Mouse (Mus musculus): Measurements from ENCODE around the gene 4931428F04Rik. TPM values are rescaled to one million over a fixed set of nuclear protein-coding genes. Genes with fewer than 3 reads are reported as not detected.

4931428F04Rik gene
- polyA plus RNA-seq, 2 experiments = 9.9 to 30.1 TPM

- no peak overlapping the region for H3K4me3 ChIP-seq (replicated peaks; ENCODE audit: low read length)
- H3K36me3 ChIP-seq (ENCODE audit: control insufficient read depth, insufficient read depth, low read length) = peaks cover 60% of the 10 kb centered on the region
- H3K27me3 ChIP-seq (ENCODE audit: control insufficient read depth, insufficient read depth, low read length) = no peaks in the 10 kb centered on the region
- no peaks in the 10 kb centered on the region for H3K9me3 ChIP-seq (ENCODE audit: control insufficient read depth, low read length)
- no peak for TF ChIP-seq POLR2A (IDR thresholded peaks at IDR 0.05; ENCODE audit: borderline replicate concordance, extremely low read depth, insufficient read depth, insufficient read length)
- DNase-seq (ENCODE audit: low spot score) (no peak), ATAC-seq (ENCODE audit: low FRiP score, low read depth) (no peak)
- H3K4me1 ChIP-seq (ENCODE audit: control insufficient read depth, insufficient read depth, low read length) = no peaks in the 10 kb centered on the region
- H3K27ac ChIP-seq (replicated peaks; ENCODE audit: low read depth, low read length) = no peak overlapping the region
- no peak overlapping the region for H3K4me2 ChIP-seq (replicated peaks; ENCODE audit: low read depth, low read length, severe bottlenecking)
- WGBS = 86% methylated on average over 8 of the region's 8 CpGs
- H3K9ac ChIP-seq (ENCODE audit: low read depth, low read length, severe bottlenecking) = no peak overlapping the region
Measured at GRCm38 (mm10) chr8:105312891-105313481, 23.3 kb upstream of the 4931428F04Rik start.

- no peaks in the 10 kb centered on the region for H3K27me3 ChIP-seq (ENCODE audit: control insufficient read depth, insufficient read depth, low read length)
- peaks cover 66% of the 10 kb centered on the region for H3K36me3 ChIP-seq (ENCODE audit: control insufficient read depth, insufficient read depth, low read length)
- DNase-seq (ENCODE audit: low spot score) (no peak), ATAC-seq (ENCODE audit: low FRiP score, low read depth) (no peak)
- H3K27ac ChIP-seq (replicated peaks; ENCODE audit: low read depth, low read length) = no peak overlapping the region
- no peak overlapping the region for H3K4me3 ChIP-seq (replicated peaks; ENCODE audit: low read length)
- H3K9ac ChIP-seq (ENCODE audit: low read depth, low read length, severe bottlenecking) = no peak overlapping the region
- no peak overlapping the region for H3K4me2 ChIP-seq (replicated peaks; ENCODE audit: low read depth, low read length, severe bottlenecking)
- H3K9me3 ChIP-seq (ENCODE audit: control insufficient read depth, low read length) = no peaks in the 10 kb centered on the region
- no peaks in the 10 kb centered on the region for H3K4me1 ChIP-seq (ENCODE audit: control insufficient read depth, insufficient read depth, low read length)
- 85% methylated on average over 1 of the region's 1 CpGs for WGBS
- no peak for TF ChIP-seq POLR2A (IDR thresholded peaks at IDR 0.05; ENCODE audit: borderline replicate concordance, extremely low read depth, insufficient read depth, insufficient read length)
Measured at GRCm38 (mm10) chr8:105311718-105312117, 22.1 kb upstream of the 4931428F04Rik start.

- H3K4me1 ChIP-seq (ENCODE audit: control insufficient read depth, insufficient read depth, low read length) = peaks cover 12% of the 10 kb centered on the region
- no peak overlapping the region for H3K9ac ChIP-seq (ENCODE audit: low read depth, low read length, severe bottlenecking)
- no peaks in the 10 kb centered on the region for H3K9me3 ChIP-seq (ENCODE audit: control insufficient read depth, low read length)
- peaks cover 55% of the 10 kb centered on the region for H3K36me3 ChIP-seq (ENCODE audit: control insufficient read depth, insufficient read depth, low read length)
- ATAC-seq (ENCODE audit: low FRiP score, low read depth) (no peak), DNase-seq (ENCODE audit: low spot score) (no peak)
- TF ChIP-seq POLR2A (IDR thresholded peaks at IDR 0.05; ENCODE audit: borderline replicate concordance, extremely low read depth, insufficient read depth, insufficient read length) = no peak
- no peak overlapping the region for H3K27ac ChIP-seq (replicated peaks; ENCODE audit: low read depth, low read length)
- H3K4me3 ChIP-seq (replicated peaks; ENCODE audit: low read length) = no peak overlapping the region
- no peaks in the 10 kb centered on the region for H3K27me3 ChIP-seq (ENCODE audit: control insufficient read depth, insufficient read depth, low read length)
- H3K4me2 ChIP-seq (replicated peaks; ENCODE audit: low read depth, low read length, severe bottlenecking) = no peak overlapping the region
- 81% methylated on average over 8 of the region's 8 CpGs for WGBS
Measured at GRCm38 (mm10) chr8:105310118-105310517, 20.5 kb upstream of the 4931428F04Rik start.

GRCm38 (mm10) chr8:105309142-105309847 is 19.6 kb upstream of the 4931428F04Rik start:
- Histone ChIP-seq H3K4me1 (ENCODE audit: control insufficient read depth, insufficient read depth, low read length) (peaks cover 18% of the 10 kb centered on the region), H3K36me3 (ENCODE audit: control insufficient read depth, insufficient read depth, low read length) (peaks cover 58% of the 10 kb centered on the region), H3K9ac (ENCODE audit: low read depth, low read length, severe bottlenecking) (no peak overlapping the region), H3K27ac (replicated peaks; ENCODE audit: low read depth, low read length) (no peak overlapping the region), H3K27me3 (ENCODE audit: control insufficient read depth, insufficient read depth, low read length) (no peaks in the 10 kb centered on the region), H3K4me3 (replicated peaks; ENCODE audit: low read length) (no peak overlapping the region), H3K4me2 (replicated peaks; ENCODE audit: low read depth, low read length, severe bottlenecking) (no peak overlapping the region), H3K9me3 (ENCODE audit: control insufficient read depth, low read length) (no peaks in the 10 kb centered on the region)
- ATAC-seq (ENCODE audit: low FRiP score, low read depth) = no peak
- no peak for DNase-seq (ENCODE audit: low spot score)
- 79% methylated on average over 15 of the region's 15 CpGs for WGBS
- no peak for TF ChIP-seq POLR2A (IDR thresholded peaks at IDR 0.05; ENCODE audit: borderline replicate concordance, extremely low read depth, insufficient read depth, insufficient read length)

GRCm38 (mm10) chr8:105308428-105308827 is 18.8 kb upstream of the 4931428F04Rik start:
- H3K4me1 ChIP-seq (ENCODE audit: control insufficient read depth, insufficient read depth, low read length) = peaks cover 18% of the 10 kb centered on the region
- no peak overlapping the region for H3K27ac ChIP-seq (replicated peaks; ENCODE audit: low read depth, low read length)
- no peak overlapping the region for H3K4me2 ChIP-seq (replicated peaks; ENCODE audit: low read depth, low read length, severe bottlenecking)
- WGBS = 90% methylated on average over 10 of the region's 10 CpGs
- H3K27me3 ChIP-seq (ENCODE audit: control insufficient read depth, insufficient read depth, low read length) = no peaks in the 10 kb centered on the region
- H3K9ac ChIP-seq (ENCODE audit: low read depth, low read length, severe bottlenecking) = no peak overlapping the region
- no peaks in the 10 kb centered on the region for H3K9me3 ChIP-seq (ENCODE audit: control insufficient read depth, low read length)
- no peak overlapping the region for H3K4me3 ChIP-seq (replicated peaks; ENCODE audit: low read length)
- TF ChIP-seq POLR2A (IDR thresholded peaks at IDR 0.05; ENCODE audit: borderline replicate concordance, extremely low read depth, insufficient read depth, insufficient read length) = no peak
- DNase-seq (ENCODE audit: low spot score) (no peak), ATAC-seq (ENCODE audit: low FRiP score, low read depth) (no peak)
- peaks cover 59% of the 10 kb centered on the region for H3K36me3 ChIP-seq (ENCODE audit: control insufficient read depth, insufficient read depth, low read length)

Data from limb, embryonic 14.5 days (tissue).